Mouse (Mus musculus) neural tube, embryonic 14.5 days (tissue): ENCODE measurements at regions not wholly inside any gene's neighbourhood (a gene's known extent, or its start where the extent isn't known, plus 50 kb on each side); places are given as distances from the start of the nearest gene placed in this dataset.
A peak's percentile ranks its signal among the peaks of the same experiment; 100 is the strongest.

Experiments used
- ATAC-seq: fragments of 200-750 bp; cut with Nextera tagmentation; 2 replicates; pipeline ENCODE4 v1.8.0; 2017; ENCODE audit warnings: low read depth, mild to moderate bottlenecking, moderate TSS enrichment, moderate library complexity
- H3K27ac ChIP-seq: fragments of 300-500 bp; sonication (generic); 2 replicates; pipeline ENCODE4 v1.5.1; 2014; ENCODE audit warnings: low read depth, mild to moderate bottlenecking, control low read depth, low read length, moderate library complexity, mixed read lengths
- H3K27me3 ChIP-seq: fragments of 300-500 bp; sonication (generic); 2 replicates; pipeline ENCODE4 v1.6.1; 2014; ENCODE audit warnings: low read length; ENCODE audit not compliant: control insufficient read depth, insufficient read depth
- H3K36me3 ChIP-seq: fragments of 300-500 bp; sonication (generic); 2 replicates; pipeline ENCODE4 v1.6.1; 2014; ENCODE audit warnings: low read length, mixed read lengths; ENCODE audit not compliant: control insufficient read depth, insufficient read depth
- H3K4me1 ChIP-seq: fragments of 300-500 bp; sonication (generic); 2 replicates; pipeline ENCODE4 v1.6.1; 2014; ENCODE audit warnings: low read length; ENCODE audit not compliant: control insufficient read depth, insufficient read depth
- H3K4me2 ChIP-seq: fragments of 300-500 bp; sonication (generic); 2 replicates; pipeline ENCODE4 v1.6.1; 2014; ENCODE audit warnings: mild to moderate bottlenecking, low read depth, low read length, control low read depth
- H3K4me3 ChIP-seq: fragments of 300-500 bp; sonication (generic); 2 replicates; pipeline ENCODE4 v1.5.1; 2014; ENCODE audit warnings: low read depth, low read length, control low read depth, mixed read lengths
- H3K9ac ChIP-seq: fragments of 300-500 bp; sonication (generic); replicated peaks from 2 replicates; pipeline ENCODE4 v1.6.1; 2014; ENCODE audit warnings: low read depth, mild to moderate bottlenecking, control low read depth, low read length, mixed read lengths
- H3K9me3 ChIP-seq: fragments of 300-500 bp; sonication (generic); 2 replicates; pipeline ENCODE4 v1.6.1; 2016; ENCODE audit warnings: low read length; ENCODE audit not compliant: control insufficient read depth
- WGBS: fragments of 180-500 bp; shearing (Covaris S2); extraction: QIAGEN DNeasy Blood & Tissue Kit; methylation state at CpG from one replicate; pipeline ENCODE4 v1.1.7; 2014; 5-methylcytosine and 5-hydroxymethylcytosine counted together

DNA sequence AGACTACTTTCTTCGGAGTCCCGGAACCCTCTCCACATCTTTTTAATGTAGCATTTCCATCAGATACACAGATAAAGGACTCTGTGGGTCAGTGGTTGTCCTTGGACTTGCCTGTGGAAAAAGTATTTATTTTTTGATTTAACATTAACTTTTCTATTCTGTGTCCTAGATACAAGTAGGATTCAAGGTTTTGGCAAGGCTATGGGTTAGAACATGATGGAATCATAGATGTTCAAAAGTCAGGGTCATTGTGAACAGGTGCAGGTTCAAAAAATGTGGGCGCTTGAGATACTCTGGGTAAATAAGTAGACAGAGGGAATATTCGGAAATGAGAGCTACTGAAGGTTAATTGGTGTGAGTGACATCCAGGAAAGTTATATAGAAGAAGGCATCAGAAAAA lies 347.7 kb downstream of the Cypt12 start:
- H3K4me3 ChIP-seq: no peak overlapping the region
- no peak overlapping the region for H3K4me2 ChIP-seq
- no peak overlapping the region for H3K9ac ChIP-seq
- 98% methylated on average over 4 of the region's 4 CpGs for WGBS
- no peaks in the 10 kb centered on the region for H3K36me3 ChIP-seq
- no peaks in the 10 kb centered on the region for H3K27me3 ChIP-seq
- H3K4me1 ChIP-seq: no peaks in the 10 kb centered on the region
- no peak overlapping the region for H3K27ac ChIP-seq
- ATAC-seq: no peak
- H3K9me3 ChIP-seq: no peaks in the 10 kb centered on the region

GRCm38 (mm10) chr3:18298699-18299098 lies 350.5 kb downstream of the Cypt12 start:
- H3K4me1 ChIP-seq: no peaks in the 10 kb centered on the region
- no peak overlapping the region for H3K27ac ChIP-seq
- H3K27me3 ChIP-seq: no peaks in the 10 kb centered on the region
- H3K9me3 ChIP-seq: no peaks in the 10 kb centered on the region
- ATAC-seq: no peak
- WGBS: 94% methylated on average over 3 of the region's 3 CpGs
- H3K4me3 ChIP-seq: no peak overlapping the region
- no peak overlapping the region for H3K4me2 ChIP-seq
- H3K9ac ChIP-seq: no peak overlapping the region
- H3K36me3 ChIP-seq: no peaks in the 10 kb centered on the region

DNA sequence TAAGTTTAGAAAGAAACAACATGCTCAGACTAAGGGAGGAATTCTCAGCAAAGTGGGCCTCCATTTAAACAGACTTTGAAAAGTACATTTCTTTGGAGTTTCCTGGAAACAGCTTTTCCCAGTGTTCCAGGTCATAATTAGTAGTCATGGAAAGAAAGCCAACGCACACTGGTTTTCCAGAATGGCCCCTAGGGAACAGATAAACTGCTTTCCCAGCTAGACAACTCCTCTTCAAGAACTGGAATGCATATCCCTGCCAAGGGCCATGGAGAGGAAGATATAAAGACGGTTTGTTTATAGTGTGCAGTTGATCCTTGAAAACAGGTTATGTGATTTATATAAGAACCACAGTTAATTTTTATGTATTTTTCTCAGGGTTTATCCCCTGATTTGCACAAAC lies 351.3 kb downstream of the Cypt12 start:
- WGBS: 46% methylated on average over 2 of the region's 2 CpGs

DNA sequence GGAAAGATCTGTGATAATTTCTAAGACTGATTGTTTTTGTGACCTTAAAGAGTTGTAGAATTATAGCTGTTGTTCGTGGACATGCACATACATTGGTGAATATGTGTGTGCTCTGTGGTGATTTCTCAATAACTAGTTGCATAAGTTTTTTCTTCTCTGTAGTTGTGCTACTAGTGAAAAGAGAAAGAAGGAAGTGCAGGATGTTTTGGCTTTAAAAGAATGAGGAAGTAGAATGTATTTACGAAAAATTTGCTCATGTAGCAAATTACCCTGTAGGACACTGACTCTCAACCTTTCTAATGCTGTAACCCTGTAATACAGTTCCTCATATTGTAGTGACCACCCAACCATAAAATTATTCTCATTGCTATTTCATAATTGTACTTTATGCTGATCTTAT lies 371.2 kb downstream of the Cypt12 start:
- Histone ChIP-seq H3K9me3 (no peaks in the 10 kb centered on the region), H3K9ac (no peak overlapping the region), H3K4me2 (no peak overlapping the region), H3K4me3 (no peak overlapping the region), H3K27me3 (no peaks in the 10 kb centered on the region), H3K27ac (no peak overlapping the region), H3K36me3 (no peaks in the 10 kb centered on the region), H3K4me1 (no peaks in the 10 kb centered on the region)
- WGBS: 88% methylated on average over 2 of the region's 2 CpGs
- ATAC-seq: no peak

More for the DNA sequence above, 351.3 kb downstream of the Cypt12 start:
- Histone ChIP-seq H3K4me3 (no peak overlapping the region), H3K27ac (no peak overlapping the region), H3K4me2 (no peak overlapping the region), H3K27me3 (no peaks in the 10 kb centered on the region), H3K4me1 (no peaks in the 10 kb centered on the region), H3K9me3 (no peaks in the 10 kb centered on the region), H3K36me3 (no peaks in the 10 kb centered on the region), H3K9ac (no peak overlapping the region)
- no peak for ATAC-seq

- no peaks in the 10 kb centered on the region for H3K4me1 ChIP-seq
Measured at GRCm38 (mm10) chr3:18333182-18333581, 385.0 kb downstream of the Cypt12 start.

DNA sequence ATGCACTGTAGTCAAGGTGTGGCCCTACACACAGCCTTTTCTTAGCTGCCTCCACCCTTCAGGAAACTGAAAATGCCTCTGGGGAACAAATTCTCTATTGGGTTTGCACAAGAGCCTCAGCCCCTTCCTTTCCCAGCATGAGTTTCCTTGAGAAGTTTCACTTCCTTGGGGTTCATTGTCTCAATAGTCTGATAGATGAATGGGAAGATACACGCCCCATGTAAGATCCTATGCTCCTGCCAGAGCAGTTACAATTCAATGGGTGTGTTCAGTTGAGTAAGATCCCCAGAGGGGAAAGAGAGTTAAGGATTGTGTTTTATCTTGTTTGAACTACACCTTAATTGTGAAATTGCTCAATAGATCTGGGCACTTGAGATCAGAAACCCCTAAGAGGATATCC lies 391.0 kb downstream of the Cypt12 start:
- 58% methylated on average over 1 of the region's 1 CpGs for WGBS
- Histone ChIP-seq H3K4me1 (no peaks in the 10 kb centered on the region), H3K36me3 (no peaks in the 10 kb centered on the region), H3K27me3 (no peaks in the 10 kb centered on the region), H3K4me3 (no peak overlapping the region), H3K27ac (no peak overlapping the region), H3K4me2 (no peak overlapping the region), H3K9ac (no peak overlapping the region), H3K9me3 (no peaks in the 10 kb centered on the region)
- ATAC-seq: no peak

More at GRCm38 (mm10) chr3:18333182-18333581, 385.0 kb downstream of the Cypt12 start:
- H3K4me3 ChIP-seq: no peak overlapping the region
- no peaks in the 10 kb centered on the region for H3K27me3 ChIP-seq
- H3K27ac ChIP-seq: no peak overlapping the region
- H3K9ac ChIP-seq: no peak overlapping the region
- no peak overlapping the region for H3K4me2 ChIP-seq
- H3K9me3 ChIP-seq: no peaks in the 10 kb centered on the region
- no peaks in the 10 kb centered on the region for H3K36me3 ChIP-seq
- no peak for ATAC-seq

DNA sequence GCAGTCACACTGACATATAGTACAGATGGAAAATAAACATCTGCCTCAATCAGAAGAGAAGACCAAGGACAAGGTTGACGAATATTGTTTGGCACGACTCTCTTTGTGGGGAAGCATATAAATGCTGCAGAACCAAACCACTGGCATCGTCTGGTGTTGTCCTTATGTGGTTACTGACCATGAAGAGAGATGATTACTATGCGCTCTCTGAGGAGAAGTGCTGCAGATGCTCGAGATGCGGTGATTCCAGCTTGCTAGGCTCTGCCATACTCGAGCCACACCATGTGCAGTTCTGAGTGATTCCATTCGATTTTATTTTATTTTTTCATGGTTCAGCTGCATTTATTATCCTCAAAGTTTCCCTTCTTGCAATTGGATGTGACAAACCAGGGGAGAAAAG lies 393.5 kb downstream of the Cypt12 start:
- no peak overlapping the region for H3K9ac ChIP-seq
- 72% methylated on average over 8 of the region's 8 CpGs for WGBS
- H3K36me3 ChIP-seq: no peaks in the 10 kb centered on the region
- H3K4me3 ChIP-seq: no peak overlapping the region
- H3K4me2 ChIP-seq: no peak overlapping the region
- no peaks in the 10 kb centered on the region for H3K4me1 ChIP-seq
- no peak overlapping the region for H3K27ac ChIP-seq
- no peaks in the 10 kb centered on the region for H3K9me3 ChIP-seq
- H3K27me3 ChIP-seq: no peaks in the 10 kb centered on the region
- peak; percentile 58; the same call in 1 of the 2 replicates for ATAC-seq

GRCm38 (mm10) chr3:18378014-18379005 lies 430.1 kb downstream of the Cypt12 start:
- ATAC-seq: peak; percentile 79
- Histone ChIP-seq H3K4me3 (no peak overlapping the region), H3K27ac (no peak overlapping the region), H3K4me2 (no peak overlapping the region), H3K4me1 (no peaks in the 10 kb centered on the region), H3K36me3 (no peaks in the 10 kb centered on the region), H3K27me3 (no peaks in the 10 kb centered on the region), H3K9ac (no peak overlapping the region), H3K9me3 (no peaks in the 10 kb centered on the region)
- 64% methylated on average over 8 of the region's 8 CpGs for WGBS

DNA sequence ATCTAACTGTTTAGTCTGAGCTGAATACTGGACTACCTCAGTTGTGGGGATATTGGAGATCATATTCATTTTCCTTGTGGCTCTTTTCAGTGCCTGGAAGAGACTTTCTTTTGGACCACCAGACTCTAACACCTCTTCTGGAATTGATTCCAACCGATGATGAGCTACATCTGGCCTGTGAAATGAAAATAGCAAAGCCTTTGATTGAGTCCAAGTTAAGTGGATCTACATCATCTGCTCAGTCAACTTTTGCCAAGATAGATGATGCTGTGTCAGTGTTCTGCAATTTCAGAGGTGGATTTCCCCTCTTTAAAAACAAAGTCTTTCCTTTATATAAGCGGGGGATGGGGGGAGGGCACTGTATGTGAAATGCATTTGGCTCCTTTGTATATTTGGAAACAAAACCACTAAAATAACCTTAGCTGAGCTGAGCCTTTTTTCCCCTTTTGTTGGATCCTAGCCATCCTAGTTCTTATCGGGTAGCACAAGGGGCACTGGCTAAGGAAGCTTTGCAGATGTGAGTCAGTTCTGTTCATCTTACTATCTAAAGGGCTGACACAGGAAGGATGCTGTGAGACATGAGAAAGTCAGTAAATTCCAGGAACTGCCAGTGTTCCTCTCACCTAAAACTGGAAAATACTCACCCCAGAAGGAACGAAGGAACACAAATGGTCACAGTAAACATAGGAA lies 473.8 kb downstream of the Cypt12 start:
- no peaks in the 10 kb centered on the region for H3K27me3 ChIP-seq
- H3K9ac ChIP-seq: no peak overlapping the region
- no peaks in the 10 kb centered on the region for H3K9me3 ChIP-seq
- H3K27ac ChIP-seq: no peak overlapping the region
- H3K36me3 ChIP-seq: no peaks in the 10 kb centered on the region
- H3K4me1 ChIP-seq: no peaks in the 10 kb centered on the region
- 81% methylated on average over 4 of the region's 4 CpGs for WGBS
- no peak for ATAC-seq
- H3K4me2 ChIP-seq: no peak overlapping the region
- H3K4me3 ChIP-seq: no peak overlapping the region
